Comparison of ENCODE assay signal across 20 mouse cellular contexts in the genomic region with DNA sequence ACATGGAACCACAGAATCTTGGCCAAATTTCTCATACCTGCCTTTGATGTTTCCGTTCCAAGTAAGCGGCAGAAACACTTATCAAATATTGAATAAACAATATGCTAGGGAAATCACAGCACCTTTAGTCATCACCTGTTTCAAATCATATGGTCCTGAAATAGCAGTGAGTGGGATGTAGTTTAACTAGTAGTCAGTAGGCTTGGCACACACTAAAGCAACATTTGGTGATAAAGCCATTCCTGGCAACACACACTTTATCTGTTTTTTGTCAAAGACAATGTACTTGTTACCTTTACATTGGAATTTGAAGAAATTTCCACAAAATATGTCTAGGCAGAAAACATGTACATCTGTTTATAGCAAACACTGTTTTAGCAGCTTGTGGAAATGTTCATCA.
"Had no signal": no experiment of that assay in that cellular context is flagged by ENCODE, and none has a peak within 500 bp of the region (broad histone marks: within the 10 kb centered on the region; RNA-seq: fewer than 3 reads in every experiment).

No protein-coding gene starts in this region.

- H3K27ac ChIP-seq: left cerebral cortex, adult 2 months; limb, embryonic 10.5 days; limb, embryonic 13.5 days; liver, embryonic 13.5 days; midbrain, embryonic 15.5 days; neural tube, embryonic 12.5 days; neural tube, embryonic 15.5 days; stomach, postnatal 0 days had no signal

- H3K4me2 ChIP-seq: limb, embryonic 13.5 days; liver, embryonic 13.5 days; midbrain, embryonic 11.5 days; midbrain, embryonic 15.5 days; neural tube, embryonic 12.5 days; neural tube, embryonic 15.5 days had no signal

- ATAC-seq: midbrain, embryonic 15.5 days had no signal

- DNase-seq: kidney, adult 9 months; kidney, postnatal 14 days; kidney, postnatal 4 days; liver; liver, embryonic 13.5 days; lung, adult 2 months; lung, postnatal 14 days; lung, postnatal 4 days; right cerebral cortex, adult 18-20 months; right cerebral cortex, postnatal 14 days; right cerebral cortex, postnatal 4 days; thymus, postnatal 25 days had no signal

- H3K9ac ChIP-seq: limb, embryonic 13.5 days; liver, embryonic 13.5 days; midbrain, embryonic 15.5 days; neural tube, embryonic 12.5 days; neural tube, embryonic 15.5 days had no signal

- H3K36me3 ChIP-seq: limb, embryonic 10.5 days; limb, embryonic 13.5 days; liver, embryonic 13.5 days; midbrain, embryonic 15.5 days; neural tube, embryonic 12.5 days; neural tube, embryonic 15.5 days had no signal

- H3K4me3 ChIP-seq: left cerebral cortex, adult 2 months; limb, embryonic 10.5 days; limb, embryonic 13.5 days; liver, embryonic 13.5 days; midbrain, embryonic 15.5 days; neural tube, embryonic 12.5 days; neural tube, embryonic 15.5 days had no signal

- H3K27me3 ChIP-seq: limb, embryonic 13.5 days; liver, embryonic 13.5 days; midbrain, embryonic 15.5 days; neural tube, embryonic 12.5 days; neural tube, embryonic 15.5 days had no signal

- H3K4me1 ChIP-seq: limb, embryonic 10.5 days; limb, embryonic 13.5 days; liver, embryonic 13.5 days; midbrain, embryonic 15.5 days; neural tube, embryonic 12.5 days; neural tube, embryonic 15.5 days had no signal

- H3K9me3 ChIP-seq: limb, embryonic 10.5 days; limb, embryonic 13.5 days; liver, embryonic 13.5 days; midbrain, embryonic 15.5 days; neural tube, embryonic 12.5 days; neural tube, embryonic 15.5 days had no signal
